Mouse (Mus musculus): ENCODE results near the gene Lmf2.

- no peak for TF ChIP-seq CTCF (IDR thresholded peaks at IDR 0.05; ENCODE audit: low read depth)
- no peak for TF ChIP-seq EP300 (IDR thresholded peaks at IDR 0.05; ENCODE audit: low read depth)
These were observed 1.0 kb downstream of the Lmf2 start for GRCm38 (mm10) chr15:89354455-89354854.

Data from liver, embryonic 14.5 days (tissue).